Mouse (Mus musculus): Measurements from ENCODE around the gene Mfsd5. TPM values are rescaled to one million over a fixed set of nuclear protein-coding genes. Genes with fewer than 3 reads are reported as not detected.

Mfsd5 gene
- 3.2 and 3.5 TPM in 2 replicates for polyA plus RNA-seq (2012)

- Histone ChIP-seq H3K4me1 (ENCODE audit: control insufficient read depth) (peaks cover 50% of the 10 kb centered on the region), H3K4me3 (replicated peaks) (peak within 1 kb of the TSS; percentile 82), H3K9me3 (ENCODE audit: control insufficient read depth, low read length) (no peaks in the 10 kb centered on the region), H3K27me3 (ENCODE audit: control insufficient read depth) (peaks cover under 1% of the 10 kb centered on the region; the same call in 1 of the 2 replicates), H3K36me3 (ENCODE audit: control insufficient read depth) (peaks cover 24% of the 10 kb centered on the region)
- TF ChIP-seq GATA1 (IDR thresholded peaks at IDR 0.05; ENCODE audit: low read length) (no peak), TAL1 (IDR thresholded peaks at IDR 0.05; ENCODE audit: low read length) (no peak)
Observed at GRCm38 (mm10) chr15:102279092-102279782, at the start of gene Mfsd5. TSS of gene Mfsd5 (plus strand) at chr15:102279454.

DNA sequence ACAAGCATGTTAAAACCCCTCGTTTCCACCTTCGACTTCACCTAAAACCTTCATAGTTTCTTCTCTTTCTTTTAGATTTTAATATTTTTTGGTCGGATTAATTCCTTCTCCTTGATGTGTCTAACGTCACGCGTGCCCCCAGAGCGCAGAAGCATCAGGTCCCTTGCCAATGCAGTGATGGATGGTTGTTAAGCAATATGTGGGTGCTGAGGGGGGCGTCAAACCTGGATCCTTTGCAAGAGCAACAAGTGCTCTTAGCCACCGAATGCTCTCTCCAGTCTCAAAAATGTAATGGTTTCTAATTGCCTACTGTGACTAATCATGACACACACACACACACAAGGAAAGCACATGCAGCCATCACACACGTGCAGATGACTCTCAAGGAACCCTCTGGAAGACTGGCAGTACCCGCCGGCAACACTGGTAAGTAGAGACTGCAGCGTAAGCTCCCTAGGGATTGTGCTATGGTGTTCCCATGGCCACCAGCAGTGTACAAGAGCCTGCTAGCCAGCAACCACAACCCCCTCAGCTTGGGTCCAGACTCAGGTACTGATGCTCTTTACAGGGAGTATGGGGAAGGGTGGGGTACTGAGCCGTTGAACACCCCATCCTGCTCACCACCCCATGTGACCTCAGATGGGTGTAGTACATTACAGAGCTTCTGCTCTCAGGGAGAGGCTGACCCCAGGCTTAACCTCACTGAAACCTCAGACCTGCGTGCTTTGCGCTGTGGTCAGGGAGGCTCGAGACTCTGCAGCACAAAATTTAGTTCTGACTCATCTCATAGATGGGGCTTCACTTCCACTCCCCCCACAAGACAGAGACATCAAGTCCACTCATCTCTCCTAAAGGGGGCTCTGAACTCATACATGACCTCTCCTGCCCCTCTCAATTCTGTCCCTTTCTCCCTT lies 48.6 kb upstream of the Mfsd5 start:
- peak overlapping the region; percentile 58 for H3K4me3 ChIP-seq (replicated peaks)

DNA sequence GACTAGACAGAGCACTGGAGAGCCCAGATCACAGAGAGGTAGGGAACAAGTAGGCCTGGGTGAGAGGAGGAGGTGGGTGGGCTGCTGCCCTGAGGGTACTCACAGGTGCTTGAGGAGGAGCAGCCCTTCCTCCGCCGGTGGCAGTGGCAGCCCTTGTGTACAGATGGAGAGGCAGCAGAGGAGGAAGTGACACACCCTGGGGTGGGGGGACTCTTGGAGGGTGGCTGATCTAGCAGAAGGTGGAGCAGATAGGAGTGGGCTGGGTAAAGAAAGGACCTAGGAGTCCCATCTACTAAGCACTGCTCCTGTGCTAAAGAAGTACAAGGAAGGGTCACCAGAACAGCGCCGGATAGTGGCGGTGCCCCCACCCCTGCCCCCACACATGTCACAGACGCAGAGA lies 47.5 kb upstream of the Mfsd5 start, which contains the start of gene Itgb7:
Gene Itgb7 (minus strand): TSS at position 197 of the 400 bp plus-strand sequence.
- no peak for TF ChIP-seq GATA1 (IDR thresholded peaks at IDR 0.05; ENCODE audit: low read length)
- no peak for TF ChIP-seq TAL1 (IDR thresholded peaks at IDR 0.05; ENCODE audit: low read length)
- peaks cover 51% of the 10 kb centered on the region for H3K4me1 ChIP-seq (ENCODE audit: control insufficient read depth)
- H3K27me3 ChIP-seq (ENCODE audit: control insufficient read depth): no peaks in the 10 kb centered on the region; the same call in 1 of the 2 replicates
- H3K36me3 ChIP-seq (ENCODE audit: control insufficient read depth): no peaks in the 10 kb centered on the region
- H3K4me3 ChIP-seq (replicated peaks): peak within 1 kb of the TSS; percentile 58
- no peaks in the 10 kb centered on the region for H3K9me3 ChIP-seq (ENCODE audit: control insufficient read depth, low read length)

More for the DNA sequence above, 48.6 kb upstream of the Mfsd5 start:
- TF ChIP-seq TAL1 (IDR thresholded peaks at IDR 0.05; ENCODE audit: low read length): no peak
- TF ChIP-seq GATA1 (IDR thresholded peaks at IDR 0.05; ENCODE audit: low read length): no peak
- Histone ChIP-seq H3K36me3 (ENCODE audit: control insufficient read depth) (no peaks in the 10 kb centered on the region), H3K27me3 (ENCODE audit: control insufficient read depth) (no peaks in the 10 kb centered on the region; the same call in 1 of the 2 replicates), H3K9me3 (ENCODE audit: control insufficient read depth, low read length) (0 out of 2 replicates have a peak, but pooled peaks cover 3% of the 10 kb centered on the region), H3K4me1 (ENCODE audit: control insufficient read depth) (peaks cover 55% of the 10 kb centered on the region)

DNA sequence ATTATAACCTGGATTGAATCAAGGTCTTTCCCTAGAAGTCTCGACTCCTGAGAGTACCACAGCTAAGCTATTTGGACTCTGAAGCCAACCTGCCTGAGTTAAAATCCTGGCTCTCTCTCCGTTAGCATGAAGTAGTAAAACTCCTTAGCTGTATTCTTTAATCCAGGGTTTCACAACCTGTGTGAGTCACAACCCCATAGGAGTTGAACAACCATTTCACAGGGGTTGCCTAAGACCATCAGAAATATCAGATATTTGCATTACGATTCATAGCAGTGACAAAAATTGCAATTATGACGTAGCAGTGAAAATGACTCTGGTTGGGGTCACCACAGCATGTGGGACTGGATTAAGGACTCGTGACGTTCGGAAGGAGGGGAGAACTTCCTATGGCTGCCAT lies 46.5 kb upstream of the Mfsd5 start:
- no peaks in the 10 kb centered on the region for H3K9me3 ChIP-seq (ENCODE audit: control insufficient read depth, low read length)
- TF ChIP-seq TAL1 (IDR thresholded peaks at IDR 0.05; ENCODE audit: low read length) (no peak), GATA1 (IDR thresholded peaks at IDR 0.05; ENCODE audit: low read length) (no peak)
- no peak overlapping the region for H3K4me3 ChIP-seq (replicated peaks)
- no peaks in the 10 kb centered on the region; the same call in 1 of the 2 replicates for H3K27me3 ChIP-seq (ENCODE audit: control insufficient read depth)
- no peaks in the 10 kb centered on the region for H3K36me3 ChIP-seq (ENCODE audit: control insufficient read depth)
- H3K4me1 ChIP-seq (ENCODE audit: control insufficient read depth): peaks cover 44% of the 10 kb centered on the region

- Histone ChIP-seq H3K36me3 (ENCODE audit: control insufficient read depth) (no peaks in the 10 kb centered on the region), H3K9me3 (ENCODE audit: control insufficient read depth, low read length) (no peaks in the 10 kb centered on the region), H3K4me1 (ENCODE audit: control insufficient read depth) (peaks cover 44% of the 10 kb centered on the region), H3K27me3 (ENCODE audit: control insufficient read depth) (no peaks in the 10 kb centered on the region; the same call in 1 of the 2 replicates), H3K4me3 (replicated peaks) (no peak overlapping the region)
- TF ChIP-seq TAL1 (IDR thresholded peaks at IDR 0.05; ENCODE audit: low read length): no peak
- no peak for TF ChIP-seq GATA1 (IDR thresholded peaks at IDR 0.05; ENCODE audit: low read length)
Observed at GRCm38 (mm10) chr15:102233896-102234295, 45.4 kb upstream of the Mfsd5 start.

GRCm38 (mm10) chr15:102235371-102236027 lies 43.8 kb upstream of the Mfsd5 start:
- H3K36me3 ChIP-seq (ENCODE audit: control insufficient read depth): no peaks in the 10 kb centered on the region
- H3K9me3 ChIP-seq (ENCODE audit: control insufficient read depth, low read length): no peaks in the 10 kb centered on the region
- TF ChIP-seq TAL1 (IDR thresholded peaks at IDR 0.05; ENCODE audit: low read length): no peak
- no peak for TF ChIP-seq GATA1 (IDR thresholded peaks at IDR 0.05; ENCODE audit: low read length)
- H3K4me3 ChIP-seq (replicated peaks): no peak overlapping the region
- peaks cover 10% of the 10 kb centered on the region for H3K27me3 ChIP-seq (ENCODE audit: control insufficient read depth)
- peaks cover 43% of the 10 kb centered on the region for H3K4me1 ChIP-seq (ENCODE audit: control insufficient read depth)

GRCm38 (mm10) chr15:102238543-102239259 lies 40.6 kb upstream of the Mfsd5 start:
- peaks cover 17% of the 10 kb centered on the region for H3K4me1 ChIP-seq (ENCODE audit: control insufficient read depth)

GRCm38 (mm10) chr15:102239260-102239590 lies 40.0 kb upstream of the Mfsd5 start:
- peaks cover 14% of the 10 kb centered on the region for H3K4me1 ChIP-seq (ENCODE audit: control insufficient read depth)
- H3K27me3 ChIP-seq (ENCODE audit: control insufficient read depth): peaks cover 45% of the 10 kb centered on the region
- TF ChIP-seq GATA1 (IDR thresholded peaks at IDR 0.05; ENCODE audit: low read length) (no peak), TAL1 (IDR thresholded peaks at IDR 0.05; ENCODE audit: low read length) (no peak)
- H3K4me3 ChIP-seq (replicated peaks): no peak overlapping the region
- H3K36me3 ChIP-seq (ENCODE audit: control insufficient read depth): no peaks in the 10 kb centered on the region
- H3K9me3 ChIP-seq (ENCODE audit: control insufficient read depth, low read length): no peaks in the 10 kb centered on the region

More at GRCm38 (mm10) chr15:102238543-102239259, 40.6 kb upstream of the Mfsd5 start:
- TF ChIP-seq GATA1 (IDR thresholded peaks at IDR 0.05; ENCODE audit: low read length): no peak
- no peak for TF ChIP-seq TAL1 (IDR thresholded peaks at IDR 0.05; ENCODE audit: low read length)
- H3K4me3 ChIP-seq (replicated peaks): no peak overlapping the region
- no peaks in the 10 kb centered on the region for H3K9me3 ChIP-seq (ENCODE audit: control insufficient read depth, low read length)
- H3K36me3 ChIP-seq (ENCODE audit: control insufficient read depth): no peaks in the 10 kb centered on the region
- H3K27me3 ChIP-seq (ENCODE audit: control insufficient read depth): peaks cover 40% of the 10 kb centered on the region

Measured in erythroblast, embryonic 14.5 days (primary cell).